Mouse (Mus musculus) natural killer cell, adult 2 months (primary cell): ENCODE data around the gene Mettl5.

ENCODE experiments used
- DNase-seq, 2 experiments: peaks; one replicate each; pipeline ENCODE4 v3.0.0; 2022; ENCODE audit warnings: low spot score in 2 of 2

The Mettl5 gene

DNA sequence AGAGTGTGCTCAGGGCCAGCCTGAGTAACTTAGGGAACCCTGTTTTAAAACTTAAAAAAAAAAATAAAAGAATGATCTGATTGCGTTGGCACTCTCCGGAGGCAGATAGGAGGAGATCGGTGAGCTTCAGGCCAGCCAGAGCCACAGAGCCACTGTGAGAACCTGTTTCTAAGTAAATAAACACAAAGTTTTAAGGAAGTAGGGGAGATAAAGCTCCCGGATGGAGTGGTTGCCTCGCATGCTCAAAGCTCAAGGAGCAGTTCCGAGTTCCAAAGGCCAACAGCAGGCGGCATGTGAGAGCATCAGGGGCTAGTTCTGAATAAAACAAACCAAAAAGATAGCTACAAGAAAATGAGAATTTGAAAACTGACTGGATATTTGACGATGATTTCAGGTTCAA lies 29.0 kb downstream of the Mettl5 start:
- no peak for DNase-seq

DNA sequence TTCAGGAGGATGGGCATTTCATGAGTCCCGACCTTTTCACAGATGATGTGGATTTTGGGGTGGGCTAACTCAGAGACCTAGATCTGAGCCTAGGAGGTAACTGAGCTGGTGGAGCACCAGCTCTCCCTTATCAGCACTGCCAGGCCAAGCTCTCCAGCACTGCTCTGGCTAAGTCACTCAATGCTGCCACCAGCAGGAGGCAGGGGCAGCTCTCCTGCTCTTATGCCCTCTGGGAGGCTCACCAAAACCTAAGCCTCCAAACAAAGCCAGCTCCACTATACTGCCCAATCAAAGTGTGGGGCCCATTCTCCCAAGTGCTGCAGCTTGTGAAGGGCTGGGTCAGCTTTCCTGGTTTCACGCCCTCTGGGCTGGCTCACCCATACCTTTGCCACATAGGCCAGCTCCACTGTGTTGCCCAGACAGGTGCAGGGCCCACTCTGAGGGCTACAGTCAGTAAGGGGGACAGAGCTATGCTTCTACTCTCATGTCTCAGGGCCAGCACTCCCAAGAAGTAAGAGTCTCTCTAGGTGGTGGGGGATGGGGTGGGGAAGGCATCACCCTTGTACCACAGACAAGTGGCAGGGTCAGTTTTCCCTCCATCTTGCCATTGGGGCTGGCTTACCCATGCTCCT lies 33.9 kb downstream of the Mettl5 start:
- no peak for DNase-seq

DNA sequence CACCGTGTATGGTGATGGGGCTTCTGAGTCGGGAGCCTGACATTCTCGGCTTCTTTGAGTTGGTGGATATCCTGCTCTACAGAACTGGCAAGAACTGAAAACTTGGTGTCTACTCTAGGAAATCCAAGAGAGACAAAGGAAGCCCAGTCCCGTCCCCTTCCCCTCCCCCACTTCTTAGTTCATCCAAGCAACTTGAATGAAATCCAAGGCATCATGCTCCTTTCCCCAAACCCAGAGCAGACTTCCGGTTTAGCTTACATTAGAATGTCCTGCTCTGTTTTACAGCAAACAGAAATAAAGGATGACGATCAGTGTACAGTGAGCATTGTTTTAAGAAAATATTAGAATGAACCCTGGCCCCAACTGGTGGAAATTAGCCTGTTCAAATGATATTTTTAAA lies 36.2 kb downstream of the Mettl5 start:
- DNase-seq, result no peak

DNA sequence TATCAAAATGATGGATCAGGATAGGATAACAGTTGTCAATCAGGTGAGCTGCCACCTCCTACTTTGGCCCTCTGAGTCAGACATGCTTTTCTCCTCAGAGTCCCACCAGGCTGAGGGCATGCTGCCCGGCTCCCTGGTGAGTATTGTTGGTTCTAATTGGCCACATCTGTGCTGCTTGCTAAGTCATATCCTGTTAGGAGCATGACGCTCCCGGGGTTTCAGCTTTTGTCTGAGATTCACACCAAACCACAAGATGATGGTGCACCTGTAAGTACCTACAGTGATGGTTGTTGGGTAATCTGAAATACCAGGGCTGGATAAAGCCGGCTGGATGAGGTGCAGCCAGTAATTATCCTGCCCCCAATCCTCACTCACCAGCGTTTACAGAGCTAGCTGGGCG lies 45.2 kb downstream of the Mettl5 start:
- DNase-seq, result no peak

DNA sequence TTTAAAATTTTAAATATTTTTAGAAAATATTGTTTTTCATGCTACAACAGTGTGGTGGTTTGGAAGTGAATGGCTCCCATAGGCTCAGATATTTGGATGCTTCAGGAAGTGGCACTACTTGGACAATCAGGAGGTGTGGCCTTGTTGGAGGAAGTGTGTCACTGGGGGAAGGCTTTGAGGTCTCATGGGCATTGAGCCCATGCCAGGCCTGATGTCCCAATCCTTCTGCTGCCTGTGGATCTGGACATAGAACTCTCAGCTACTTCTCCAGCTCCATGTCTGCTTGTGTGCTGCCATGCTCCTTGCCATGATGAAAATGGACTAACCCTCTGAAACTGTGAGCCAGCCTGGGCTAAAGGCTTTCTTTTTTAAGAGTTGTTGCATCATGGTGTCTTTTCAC lies 46.7 kb downstream of the Mettl5 start:
- DNase-seq, result no peak

DNA sequence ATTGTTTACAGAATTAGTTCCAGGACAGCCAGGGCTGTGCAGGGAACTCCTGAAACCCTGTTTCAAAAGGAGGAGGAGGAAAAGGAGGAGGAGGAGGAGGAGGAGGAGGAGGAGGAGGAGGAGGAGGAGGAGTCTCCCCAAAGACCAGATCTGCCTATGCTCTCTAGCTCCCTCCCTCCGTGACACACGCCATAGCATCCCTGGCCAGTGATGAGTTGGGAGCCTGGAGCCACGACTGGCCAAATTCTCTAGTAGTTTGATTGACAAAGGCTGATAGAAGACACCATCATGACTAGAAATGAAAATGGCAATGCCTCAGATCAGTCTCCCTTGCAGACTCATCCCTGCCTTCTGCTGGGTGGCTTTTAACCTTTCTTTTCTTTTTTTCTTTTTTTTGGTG lies 47.4 kb downstream of the Mettl5 start:
- no peak for DNase-seq

DNA sequence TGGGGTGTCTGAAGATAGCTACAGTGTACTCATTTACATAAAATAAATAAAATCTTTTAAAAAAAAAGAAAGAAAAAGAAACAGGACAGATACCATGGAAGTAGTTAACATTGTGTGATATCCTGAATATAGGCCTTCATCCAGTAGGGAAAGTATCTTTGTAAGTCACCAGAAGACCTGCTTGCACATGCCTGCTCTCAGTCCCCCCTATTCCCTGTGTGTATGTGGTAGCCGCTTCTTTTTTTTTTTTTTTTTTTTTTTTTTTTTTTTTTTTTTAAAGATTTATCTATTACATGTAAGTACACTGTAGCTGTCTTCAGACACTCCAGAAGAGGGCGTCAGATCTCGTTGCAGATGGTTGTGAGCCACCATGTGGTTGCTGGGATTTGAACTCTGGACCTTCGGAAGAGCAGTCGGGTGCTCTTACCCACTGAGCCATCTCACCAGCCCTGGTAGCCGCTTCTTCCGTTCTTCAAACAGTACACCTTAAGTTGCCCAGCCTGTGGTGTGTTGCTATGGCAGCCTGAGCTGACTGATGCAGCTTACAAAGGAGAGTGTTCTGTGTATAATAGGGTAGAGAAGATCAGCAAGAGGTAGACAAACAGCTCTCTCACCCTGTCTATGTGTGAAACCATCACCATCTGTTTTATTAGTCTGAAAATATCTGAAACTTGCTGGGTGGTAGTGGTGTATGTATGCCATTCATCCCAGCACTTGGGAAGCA lies 48.0 kb downstream of the Mettl5 start:
- no peak for DNase-seq

DNA sequence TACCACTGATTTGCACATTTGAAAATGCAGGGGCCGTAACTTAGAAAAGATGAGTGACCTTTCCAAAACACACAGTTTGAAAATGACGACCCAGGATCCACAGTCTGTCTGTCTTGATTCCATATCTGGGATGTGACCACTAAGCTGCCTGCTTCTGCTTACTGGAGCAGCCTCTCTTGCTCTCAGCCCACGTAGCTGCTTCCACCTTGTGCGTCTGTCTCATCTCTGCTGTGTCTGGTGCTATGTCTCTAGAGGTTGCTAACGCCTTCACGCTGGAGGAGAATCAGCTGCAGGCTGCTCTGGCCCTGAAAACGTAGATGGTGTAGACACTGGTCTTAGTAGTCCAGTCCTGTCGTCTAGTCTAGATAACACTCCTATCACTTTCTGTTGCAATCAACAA lies 55.3 kb downstream of the Mettl5 start:
- no peak for DNase-seq

DNA sequence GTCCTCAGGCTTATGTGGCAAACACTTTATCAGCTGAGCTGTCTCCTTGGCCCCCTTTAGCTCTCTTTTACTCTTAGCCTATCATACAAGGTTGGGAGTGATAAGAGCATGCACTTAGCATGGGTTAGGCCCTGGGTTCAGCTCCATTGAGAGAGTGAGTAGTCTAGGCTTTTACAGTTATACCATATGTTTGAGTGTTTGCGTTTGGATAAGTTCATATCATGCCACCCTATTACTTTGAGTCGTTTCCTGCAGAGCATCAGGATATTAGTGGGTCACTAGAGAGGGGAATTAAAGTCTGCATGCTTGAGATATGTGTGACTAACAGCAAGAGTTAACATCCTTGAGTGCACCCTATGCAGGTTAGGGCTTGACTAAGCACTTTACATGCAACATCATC lies 55.7 kb downstream of the Mettl5 start:
- no peak for DNase-seq

DNA sequence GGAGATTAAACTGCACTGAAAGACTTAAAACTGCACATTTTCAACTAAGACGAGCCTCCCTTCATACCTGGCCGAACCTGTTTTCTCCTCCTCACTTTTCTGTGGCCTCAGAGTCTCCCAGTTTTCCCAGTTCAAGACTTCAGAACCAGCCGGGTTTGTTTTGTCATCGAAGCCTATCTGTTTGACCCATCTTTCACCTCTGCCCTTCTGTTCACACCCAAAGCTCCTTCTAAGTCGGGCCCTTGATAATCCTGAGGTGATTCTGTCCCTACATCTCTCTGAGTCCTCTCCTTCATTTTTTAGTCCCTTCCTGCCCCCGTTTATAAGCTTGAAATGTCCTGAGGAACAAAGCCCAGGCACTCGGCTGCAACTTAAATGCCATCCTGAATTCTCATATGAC lies 57.4 kb downstream of the Mettl5 start:
- DNase-seq, result no peak

DNA sequence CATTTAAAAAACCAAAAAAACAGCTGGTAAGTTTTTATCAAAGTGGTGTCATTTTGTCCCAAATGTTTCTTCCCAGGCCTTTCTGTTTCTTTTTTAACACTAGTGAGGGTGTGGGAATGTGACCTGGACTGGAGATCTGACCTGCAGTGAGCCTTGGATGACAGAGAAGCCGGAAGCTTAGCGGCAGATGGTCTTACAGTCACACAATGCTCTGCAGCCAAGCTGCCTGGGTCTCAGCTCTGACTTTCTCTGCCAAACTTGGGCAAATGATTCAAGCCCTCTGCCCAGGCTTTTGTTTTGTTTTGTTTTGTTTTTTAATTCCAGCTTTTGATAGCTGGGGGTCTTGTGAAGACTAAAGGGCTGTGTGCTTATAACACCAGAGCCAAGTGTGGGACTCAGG lies 59.0 kb downstream of the Mettl5 start:
- no peak for DNase-seq

DNA sequence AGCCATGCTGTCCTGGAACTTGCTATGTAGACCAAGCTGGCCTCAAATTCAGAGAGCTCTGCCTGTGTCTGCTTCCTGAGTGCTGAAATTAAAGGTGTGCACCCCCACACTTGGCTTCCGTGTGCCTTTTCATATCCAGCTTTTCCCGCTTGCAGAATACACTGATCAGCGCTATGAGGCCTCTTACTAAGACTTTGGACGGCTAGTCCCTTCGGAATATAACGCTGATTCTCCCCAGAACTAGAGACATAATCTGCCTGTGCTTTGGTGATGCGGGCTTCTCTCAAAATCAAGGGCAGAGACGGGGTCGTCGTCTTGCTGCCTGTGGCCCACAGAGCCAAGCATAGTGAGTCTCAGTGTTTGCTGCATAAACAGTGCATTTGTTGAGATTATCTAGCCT lies 59.5 kb downstream of the Mettl5 start:
- DNase-seq, result no peak

DNA sequence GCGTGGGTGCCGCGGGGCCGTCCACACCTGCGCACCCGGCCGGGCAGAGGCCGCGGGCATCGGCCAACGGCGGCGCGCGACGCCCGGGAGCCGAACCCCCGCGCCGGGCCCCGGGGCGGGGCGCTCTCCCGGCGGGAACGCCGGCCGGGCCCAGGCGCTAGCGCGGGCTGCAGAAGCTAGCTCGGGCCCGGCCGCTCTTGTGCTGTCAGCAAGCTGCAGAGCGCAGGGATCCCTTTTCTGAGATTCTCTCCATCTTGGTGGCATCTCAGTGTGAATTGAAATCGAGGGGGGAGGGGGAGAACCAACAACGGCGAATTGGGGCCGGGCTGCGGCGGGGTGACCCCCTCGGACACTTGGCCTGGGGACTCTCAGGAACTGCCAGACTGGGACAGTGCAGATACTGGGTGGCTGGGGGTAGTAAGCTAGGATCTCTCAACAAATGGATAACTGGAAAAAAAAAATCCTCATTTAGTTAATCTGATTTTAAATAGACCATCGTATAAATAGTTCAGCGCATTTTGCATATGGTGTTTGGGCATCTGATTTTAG lies 62.2 kb downstream of the Mettl5 start:
- DNase-seq, result no peak

DNA sequence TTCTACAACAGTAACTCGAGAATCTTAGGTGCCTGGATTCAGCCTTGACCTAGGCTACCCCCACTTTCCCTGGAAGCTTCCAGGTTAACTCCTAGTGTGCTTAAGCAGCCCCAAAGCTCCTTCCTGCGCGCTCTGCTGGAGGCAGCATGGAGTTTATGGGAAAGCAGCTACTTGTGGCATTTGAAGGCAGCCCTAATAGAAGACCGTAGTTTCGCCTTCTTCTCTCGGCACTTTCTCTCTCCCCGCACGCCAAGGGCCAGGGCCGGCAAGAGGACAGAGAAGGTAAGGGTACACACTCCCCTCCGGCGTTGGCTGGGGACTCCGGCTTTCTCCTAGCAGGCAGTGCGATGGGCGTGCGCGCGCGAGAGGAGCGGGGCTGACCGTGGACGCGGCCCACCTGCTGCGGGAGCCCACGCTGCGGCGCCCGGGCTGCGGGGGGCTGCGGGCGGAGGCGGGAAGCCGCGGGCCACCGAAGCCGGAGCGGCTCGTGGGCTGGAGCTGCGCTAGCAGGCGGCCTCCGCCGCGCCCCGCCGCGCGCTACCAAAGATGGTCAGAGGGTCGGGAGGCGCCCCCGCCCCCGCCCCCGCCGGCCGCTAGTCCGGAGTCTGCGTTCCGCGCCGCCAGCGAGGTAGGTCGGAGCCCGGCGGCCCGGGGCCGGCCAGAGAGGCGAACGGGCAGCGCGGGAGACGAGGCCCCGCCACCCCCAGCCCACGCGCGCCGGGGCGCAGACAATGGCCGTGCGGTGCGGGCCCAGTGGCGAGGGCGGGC lies 62.9 kb downstream of the Mettl5 start:
- peak in 1 of 2 experiments; percentile 2 for DNase-seq

DNA sequence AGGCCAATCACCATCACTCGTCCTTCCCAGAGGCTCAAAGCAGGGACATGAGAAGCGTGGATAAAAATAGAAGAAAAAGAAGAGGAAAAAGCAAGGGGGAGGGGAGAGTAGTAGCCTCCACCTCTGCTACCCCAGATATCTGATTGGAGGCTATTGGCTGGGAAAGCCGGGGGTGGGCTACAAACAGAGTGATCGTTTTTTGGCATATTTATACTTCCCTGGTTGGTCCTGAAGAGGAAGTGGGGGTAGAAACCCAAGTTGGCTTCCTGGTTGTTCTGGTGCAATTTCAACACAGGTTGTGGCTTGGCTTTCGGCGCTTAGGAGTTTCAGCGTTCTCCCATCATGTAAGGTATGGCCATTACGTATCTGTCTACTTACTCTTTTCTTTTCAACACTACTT lies 63.7 kb downstream of the Mettl5 start, which contains the start of gene Klhl23:
TSS of gene Klhl23 (plus strand) at position 234 of the 400 bp plus-strand sequence.
- no peak for DNase-seq
